Mouse (Mus musculus) liver, embryonic 15.5 days (tissue): ENCODE measurements around the gene Pmm2. TPM values are rescaled to one million over a fixed set of nuclear protein-coding genes. Genes with fewer than 3 reads are reported as not detected.

ENCODE experiments used
- microRNA-seq: library from miRNA; unstranded; fragments of <30 nt; microRNA quantifications from one replicate; pipeline ENCODE4, GENCODE M21; 2016
- polyA plus RNA-seq: library from polyadenylated mRNA; unstranded; fragments of >200 nt; fragmentation: Nextera tagmentation; extraction: Ambion mirVana; gene quantifications from 2 replicates; pipeline ENCODE4 v1.2.1, GENCODE M21; 2015

Pmm2 gene
- polyA plus RNA-seq, 1 experiment from 2014 or later = 30.4 TPM

Small RNA genes within 50 kb of the gene (microRNA-seq; reads per million reads assigned to microRNA genes)
- not detected for gene Gm22137

Other genes starting within 250 kb of the Pmm2 start
- not detected in 2 replicates for gene Tmem114, start 212.5 kb upstream of the Pmm2 start, polyA plus RNA-seq
- 7.3 and 7.7 TPM in 2 replicates for gene Mettl22, start 166.9 kb upstream of the Pmm2 start, polyA plus RNA-seq
- 30.2 and 34.8 TPM in 2 replicates for gene Abat, start 124.2 kb upstream of the Pmm2 start, polyA plus RNA-seq
- gene Tmem186, start within 50 bp of the Pmm2 start, polyA plus RNA-seq = 8.9 and 9.8 TPM in 2 replicates
- 85.9 and 94.7 TPM in 2 replicates for gene Carhsp1, start 34.5 kb downstream of the Pmm2 start, polyA plus RNA-seq
- 0.24 TPM in 1 of 2 replicates, not detected in the other for gene Gm5767, start 43.1 kb downstream of the Pmm2 start, polyA plus RNA-seq
- 24.4 and 29.4 TPM in 2 replicates for gene Usp7, start 154.6 kb downstream of the Pmm2 start, polyA plus RNA-seq
- gene 1810013L24Rik, start 192.4 kb downstream of the Pmm2 start, polyA plus RNA-seq = 12.7 and 14.1 TPM in 2 replicates